Mouse (Mus musculus) stomach, embryonic 15.5 days (tissue): ENCODE measurements at regions not wholly inside any gene's neighbourhood (a gene's known extent, or its start where the extent isn't known, plus 50 kb on each side); places are given as distances from the start of the nearest gene placed in this dataset.
"Not testable (repeated sequence)": the region's sequence is repeated elsewhere in the genome, so short reads cannot be mapped to it uniquely, and the experiment has no call there.

Experiments used
- ATAC-seq: fragments of 200-750 bp; cut with Nextera tagmentation; 2 replicates; pipeline ENCODE4 v1.8.0; 2017; ENCODE audit warnings: low read depth, moderate number of reproducible peaks, moderate TSS enrichment; ENCODE audit not compliant: insufficient read depth, low FRiP score
- H3K27ac ChIP-seq: fragments of 300-500 bp; sonication (generic); 2 replicates; pipeline ENCODE4 v1.5.1; 2015; ENCODE audit warnings: mild to moderate bottlenecking, inconsistent platforms
- H3K27me3 ChIP-seq: fragments of 300-500 bp; sonication (generic); replicated peaks from 2 replicates; pipeline ENCODE4 v1.6.1; 2015; ENCODE audit warnings: inconsistent platforms
- H3K36me3 ChIP-seq: fragments of 300-500 bp; sonication (generic); 2 replicates; pipeline ENCODE4 v1.6.1; 2015; ENCODE audit warnings: inconsistent platforms
- H3K4me1 ChIP-seq: fragments of 300-500 bp; sonication (generic); 2 replicates; pipeline ENCODE4 v1.6.1; 2015; ENCODE audit warnings: inconsistent platforms
- H3K4me2 ChIP-seq: fragments of 300-500 bp; sonication (generic); 2 replicates; pipeline ENCODE4 v1.6.1; 2015; ENCODE audit warnings: mild to moderate bottlenecking, inconsistent platforms
- H3K4me3 ChIP-seq: fragments of 300-500 bp; sonication (generic); replicated peaks from 2 replicates; pipeline ENCODE4 v1.5.1; 2015; ENCODE audit warnings: inconsistent platforms
- H3K9ac ChIP-seq: fragments of 300-500 bp; sonication (generic); 2 replicates; pipeline ENCODE4 v1.6.1; 2015; ENCODE audit warnings: inconsistent platforms
- H3K9me3 ChIP-seq: fragments of 300-500 bp; sonication (generic); 2 replicates; pipeline ENCODE4 v1.6.1; 2016; ENCODE audit warnings: inconsistent platforms
- WGBS: fragments of 180-500 bp; shearing (Covaris S2); methylation state at CpG from one replicate; pipeline ENCODE4 v1.1.7; 2015; 5-methylcytosine and 5-hydroxymethylcytosine counted together

DNA sequence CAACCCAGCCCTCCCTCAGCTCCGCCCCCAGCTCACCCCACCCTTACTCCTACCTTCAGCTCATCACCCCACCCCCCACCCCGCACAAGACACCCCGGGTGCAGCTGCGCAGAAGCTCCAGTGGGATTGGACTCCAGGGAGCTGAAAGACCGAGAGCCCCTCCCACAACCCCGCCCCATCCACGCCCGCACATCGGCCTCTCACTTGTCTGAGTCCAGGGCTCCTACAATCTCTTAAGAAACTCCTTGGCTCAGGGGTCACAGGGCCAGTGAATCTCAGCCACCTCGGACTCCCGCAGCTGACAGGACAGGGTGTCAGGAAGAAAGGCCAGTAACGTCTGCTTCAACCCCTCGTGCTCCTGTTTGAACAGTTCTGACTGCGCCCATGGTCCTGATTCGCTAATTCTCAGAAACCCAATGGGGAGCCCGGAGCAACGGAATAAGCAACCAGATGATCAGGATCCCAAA lies 120.7 kb downstream of the Map1s start:
- H3K9ac ChIP-seq, H3K27me3 ChIP-seq, H3K9me3 ChIP-seq, H3K4me1 ChIP-seq, H3K27ac ChIP-seq, H3K36me3 ChIP-seq: not testable (repeated sequence)
- WGBS = 5% methylated on average over 17 of the region's 17 CpGs
- ATAC-seq = peak; percentile 79
- Histone ChIP-seq H3K4me2 (peak overlapping the region; percentile 45), H3K4me3 (0 out of 2 replicates have a peak overlapping the region, but pooled peaks have one; percentile 18)

DNA sequence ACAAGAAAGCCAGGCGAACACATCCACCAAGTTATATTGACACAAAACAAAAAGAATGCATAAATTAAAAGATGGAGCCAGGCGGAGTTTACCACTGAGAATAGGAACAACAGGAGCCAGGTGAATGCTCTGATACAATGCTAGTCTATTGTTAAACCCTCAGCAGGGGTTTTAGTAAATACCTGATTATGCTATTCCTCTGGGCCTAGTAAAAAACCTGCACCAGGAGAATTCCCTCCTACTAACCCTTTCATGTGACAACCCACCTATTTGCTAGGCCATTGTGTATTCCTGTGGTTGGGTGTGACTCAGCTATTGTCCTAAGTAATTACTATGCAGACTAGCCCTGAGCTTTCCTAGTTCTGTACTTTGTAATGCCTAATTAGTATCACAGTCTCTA lies 122.8 kb downstream of the Map1s start:
- H3K9ac ChIP-seq, ATAC-seq, H3K9me3 ChIP-seq, H3K36me3 ChIP-seq, H3K4me2 ChIP-seq, H3K27ac ChIP-seq, H3K27me3 ChIP-seq, H3K4me3 ChIP-seq, H3K4me1 ChIP-seq: not testable (repeated sequence)
- 82% methylated on average over 2 of the region's 2 CpGs for WGBS
